Mouse (Mus musculus) intestine, embryonic 14.5 days (tissue): ENCODE data around the gene Kif17. TPM values are rescaled to one million over a fixed set of nuclear protein-coding genes. Genes with fewer than 3 reads are reported as not detected.

Source experiments
- ATAC-seq: fragments of 200-750 bp; cut with Nextera tagmentation; replicated peaks from 2 replicates; pipeline ENCODE4 v1.8.0; 2017; ENCODE audit warnings: low read depth, moderate number of reproducible peaks, moderate TSS enrichment, moderate library complexity; ENCODE audit not compliant: low FRiP score, low TSS enrichment
- DNase-seq: peaks from one replicate; pipeline ENCODE4 v3.0.0-alpha.2; 2018; ENCODE audit warnings: low spot score
- H3K27ac ChIP-seq: fragments of 300-500 bp; sonication (generic); 2 replicates; pipeline ENCODE4 v1.5.1; 2014; ENCODE audit warnings: low read depth, mild to moderate bottlenecking, control low read depth
- H3K27me3 ChIP-seq: fragments of 300-500 bp; sonication (generic); replicated peaks from 2 replicates; pipeline ENCODE4 v1.6.1; 2014; ENCODE audit warnings: low read length, control low read depth; ENCODE audit not compliant: control insufficient read depth, insufficient read depth
- H3K36me3 ChIP-seq: fragments of 300-500 bp; sonication (generic); 2 replicates; pipeline ENCODE4 v1.6.1; 2014; ENCODE audit warnings: low read length, control low read depth; ENCODE audit not compliant: control insufficient read depth, insufficient read depth
- H3K4me1 ChIP-seq: fragments of 300-500 bp; sonication (generic); replicated peaks from 2 replicates; pipeline ENCODE4 v1.6.1; 2014; ENCODE audit warnings: low read length, control low read depth, mixed read lengths; ENCODE audit not compliant: control insufficient read depth, insufficient read depth
- H3K4me2 ChIP-seq: fragments of 300-500 bp; sonication (generic); 2 replicates; pipeline ENCODE4 v1.6.1; 2014; ENCODE audit warnings: low read length
- H3K4me3 ChIP-seq: fragments of 300-500 bp; sonication (generic); 2 replicates; pipeline ENCODE4 v1.5.1; 2014; ENCODE audit warnings: low read depth, low read length, control low read depth, mixed read lengths
- H3K9ac ChIP-seq: fragments of 300-500 bp; sonication (generic); 2 replicates; pipeline ENCODE4 v1.6.1; 2014; ENCODE audit warnings: mild to moderate bottlenecking, low read length
- H3K9me3 ChIP-seq: fragments of 300-500 bp; sonication (generic); 2 replicates; pipeline ENCODE4 v1.6.1; 2016; ENCODE audit warnings: low read length, control low read depth; ENCODE audit not compliant: control insufficient read depth
- WGBS: fragments of 180-500 bp; shearing (Covaris S2); extraction: QIAGEN DNeasy Blood & Tissue Kit; methylation state at CpG from one replicate; pipeline ENCODE4 v1.1.7; 2014; 5-methylcytosine and 5-hydroxymethylcytosine counted together
- polyA plus RNA-seq: library from polyadenylated mRNA; unstranded; fragments of >200 nt; fragmentation: Nextera tagmentation; extraction: Ambion mirVana; gene quantifications from 2 replicates; pipeline ENCODE4 v1.2.1, GENCODE M21; 2014

The Kif17 gene
- polyA plus RNA-seq, 1 experiment from 2014 or later: 1.0 TPM

DNA sequence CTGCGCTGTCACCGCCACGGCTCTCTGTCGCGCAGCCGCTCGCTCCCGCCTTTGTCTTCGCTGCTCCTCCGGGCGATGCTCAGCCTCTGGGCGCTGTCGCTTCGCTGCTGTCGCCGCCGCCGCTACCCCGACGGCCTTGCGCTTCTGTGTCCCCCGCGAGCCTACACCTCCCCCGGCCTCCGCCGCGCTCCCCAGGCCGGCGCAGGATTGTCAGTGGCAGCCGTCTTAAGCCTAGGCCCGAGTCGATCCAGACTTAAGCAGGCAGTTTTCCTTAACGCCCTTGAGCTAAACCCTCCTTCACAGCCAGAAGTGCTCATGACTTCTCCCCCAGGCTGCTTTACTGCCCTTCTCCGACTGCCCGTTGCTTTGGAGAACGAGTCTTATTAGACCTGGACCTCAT lies 32.8 kb upstream of the Kif17 start:
- Histone ChIP-seq H3K27ac (peak overlapping the region; percentile 99), H3K36me3 (peaks cover 7% of the 10 kb centered on the region), H3K4me2 (peak overlapping the region; percentile 63), H3K4me1 (peaks cover 25% of the 10 kb centered on the region), H3K9ac (peak overlapping the region; percentile 98), H3K4me3 (peak overlapping the region; percentile 98), H3K9me3 (no peaks in the 10 kb centered on the region), H3K27me3 (no peaks in the 10 kb centered on the region)
- DNase-seq (peak; percentile 68), ATAC-seq (peak; percentile 6; the same call in 1 of the 2 replicates)
- WGBS: under 1% methylated on average over 35 of the region's 36 CpGs

DNA sequence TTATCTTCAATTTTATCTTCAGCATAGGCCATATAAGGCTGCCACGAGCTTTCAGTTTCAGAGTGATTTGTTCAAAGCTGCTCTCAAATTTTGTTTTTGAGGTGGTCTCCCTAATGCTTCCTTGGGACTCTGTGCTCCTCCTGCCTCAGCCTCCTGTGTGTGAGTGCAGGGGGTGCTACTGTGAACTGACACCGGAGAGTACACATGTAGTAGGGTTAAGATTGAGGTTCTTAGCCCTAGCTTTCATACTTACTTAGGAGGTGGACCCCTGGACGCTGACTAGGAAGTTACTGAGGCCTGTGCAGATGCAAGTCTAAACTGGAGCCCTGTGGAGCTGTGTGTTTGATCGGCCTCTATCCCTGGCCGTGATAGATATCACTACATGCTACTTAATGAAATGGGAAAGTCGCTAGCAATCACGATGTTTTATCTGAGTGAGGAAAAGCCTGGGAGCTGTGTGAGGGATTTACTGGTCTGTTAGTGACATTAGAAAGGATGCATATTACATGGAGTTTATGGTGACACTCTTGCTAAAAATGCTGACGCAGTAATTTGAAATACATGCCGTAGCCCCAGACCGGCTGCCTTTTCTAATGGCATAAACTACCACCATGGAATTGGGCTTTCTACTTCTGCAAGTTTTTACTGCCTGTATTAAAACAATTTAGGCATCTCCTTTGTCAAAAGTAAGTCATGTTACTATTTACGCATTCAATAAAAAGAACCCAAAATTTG lies 32.1 kb upstream of the Kif17 start:
- no peaks in the 10 kb centered on the region for H3K9me3 ChIP-seq
- no peaks in the 10 kb centered on the region for H3K27me3 ChIP-seq
- ATAC-seq: no peak
- peak overlapping the region; percentile 63 for H3K4me2 ChIP-seq
- H3K27ac ChIP-seq: no peak overlapping the region
- peaks cover 13% of the 10 kb centered on the region for H3K36me3 ChIP-seq
- H3K4me1 ChIP-seq: peaks cover 25% of the 10 kb centered on the region
- 73% methylated on average over 11 of the region's 11 CpGs for WGBS
- peak overlapping the region; percentile 98 for H3K9ac ChIP-seq
- DNase-seq: no peak
- H3K4me3 ChIP-seq: peak overlapping the region; percentile 98

DNA sequence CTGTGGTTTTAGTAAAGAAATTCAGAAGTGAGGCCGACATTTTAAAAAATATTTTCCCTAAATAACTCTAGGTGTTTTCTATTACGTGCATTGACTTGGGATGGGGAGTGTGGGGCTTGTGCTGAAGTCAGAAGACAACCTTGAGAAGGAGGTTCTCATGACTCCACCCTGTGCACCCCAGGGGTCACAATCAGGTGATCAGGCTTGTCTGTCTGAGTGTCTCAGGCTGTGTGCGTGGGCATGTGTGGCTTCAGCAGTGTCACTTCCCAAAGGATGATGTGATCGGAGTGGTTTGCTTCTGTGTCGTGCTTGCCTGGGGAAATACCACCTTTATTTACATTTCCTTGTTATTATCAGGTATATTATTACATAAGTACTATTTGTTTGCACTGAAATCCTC lies 30.9 kb upstream of the Kif17 start:
- Histone ChIP-seq H3K36me3 (peaks cover 25% of the 10 kb centered on the region), H3K4me2 (no peak overlapping the region), H3K27ac (no peak overlapping the region), H3K9me3 (no peaks in the 10 kb centered on the region), H3K27me3 (no peaks in the 10 kb centered on the region), H3K9ac (no peak overlapping the region), H3K4me3 (no peak overlapping the region), H3K4me1 (peaks cover 25% of the 10 kb centered on the region)
- ATAC-seq (no peak), DNase-seq (no peak)
- 83% methylated on average over 5 of the region's 5 CpGs for WGBS

DNA sequence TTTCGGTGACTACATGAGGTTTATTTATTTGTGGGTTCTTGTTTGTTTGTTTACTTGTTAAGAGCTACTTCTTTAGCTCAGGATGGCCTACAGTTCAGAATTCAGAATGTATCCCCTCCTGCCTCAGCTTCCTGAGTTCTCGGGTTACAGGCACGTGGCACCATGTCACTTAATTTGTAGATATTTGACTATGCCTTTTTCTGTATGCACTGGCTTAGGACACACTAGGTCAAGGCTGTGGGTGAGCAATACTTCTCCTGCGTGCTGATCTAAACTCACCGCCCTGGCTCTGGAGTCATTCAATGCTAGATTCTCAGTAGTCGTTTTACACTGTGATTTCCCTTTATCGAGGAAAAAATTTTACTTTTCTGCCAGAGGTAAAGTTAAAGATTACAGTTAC lies 29.5 kb upstream of the Kif17 start:
- WGBS: 76% methylated on average over 7 of the region's 7 CpGs

DNA sequence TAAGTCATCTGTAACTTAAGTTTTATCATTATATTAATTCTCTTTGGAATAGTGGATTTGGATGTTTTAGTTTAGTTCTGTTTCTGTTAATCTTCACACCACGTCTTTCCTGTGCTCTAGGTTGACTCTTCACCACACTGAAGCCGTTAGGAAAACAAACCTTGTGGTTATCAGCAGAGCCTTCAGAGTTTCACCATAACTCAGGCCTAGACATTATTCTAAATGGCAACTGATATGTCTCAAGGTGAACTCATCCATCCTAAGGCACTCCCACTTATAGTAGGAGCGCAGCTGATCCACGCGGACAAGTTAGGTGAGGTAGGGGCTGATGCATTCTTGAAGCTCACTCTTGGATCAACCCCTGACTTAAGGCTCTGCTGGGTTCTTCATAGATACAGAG lies 28.8 kb upstream of the Kif17 start:
- Histone ChIP-seq H3K36me3 (peaks cover 46% of the 10 kb centered on the region), H3K27ac (no peak overlapping the region), H3K4me3 (no peak overlapping the region), H3K27me3 (no peaks in the 10 kb centered on the region), H3K4me1 (peaks cover 18% of the 10 kb centered on the region), H3K4me2 (no peak overlapping the region), H3K9me3 (no peaks in the 10 kb centered on the region), H3K9ac (no peak overlapping the region)
- DNase-seq (no peak), ATAC-seq (no peak)
- 82% methylated on average over 5 of the region's 5 CpGs for WGBS

More for the DNA sequence above, 29.5 kb upstream of the Kif17 start:
- Histone ChIP-seq H3K4me2 (no peak overlapping the region), H3K36me3 (peaks cover 40% of the 10 kb centered on the region), H3K4me3 (no peak overlapping the region), H3K9me3 (no peaks in the 10 kb centered on the region), H3K4me1 (peaks cover 21% of the 10 kb centered on the region), H3K27me3 (no peaks in the 10 kb centered on the region), H3K27ac (no peak overlapping the region), H3K9ac (no peak overlapping the region)
- DNase-seq (no peak), ATAC-seq (no peak)

DNA sequence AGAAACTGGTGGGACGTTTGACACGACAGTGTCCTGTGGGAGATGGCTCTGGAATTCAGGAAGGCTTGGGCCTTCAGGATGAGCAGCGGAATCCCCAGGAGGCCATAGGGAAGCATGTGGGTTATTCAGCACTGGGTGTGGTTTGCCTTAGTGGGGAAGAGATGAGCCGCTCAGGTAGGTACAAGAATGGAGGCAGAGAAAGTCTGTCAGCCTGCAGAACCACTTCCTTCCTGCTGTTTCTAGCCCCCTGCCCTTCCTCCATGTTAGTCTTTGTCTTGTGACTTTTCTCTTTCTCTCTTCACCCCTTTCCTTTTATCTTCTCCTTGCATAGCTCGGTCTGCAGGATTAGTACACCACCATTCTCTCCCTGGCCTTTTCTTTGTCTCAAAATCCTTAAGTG lies 27.8 kb upstream of the Kif17 start:
- Histone ChIP-seq H3K9ac (no peak overlapping the region), H3K27ac (no peak overlapping the region), H3K27me3 (no peaks in the 10 kb centered on the region), H3K4me1 (peaks cover 18% of the 10 kb centered on the region), H3K4me3 (no peak overlapping the region), H3K4me2 (no peak overlapping the region), H3K9me3 (no peaks in the 10 kb centered on the region), H3K36me3 (peaks cover 56% of the 10 kb centered on the region)
- ATAC-seq (no peak), DNase-seq (no peak)
- 91% methylated on average over 5 of the region's 5 CpGs for WGBS

DNA sequence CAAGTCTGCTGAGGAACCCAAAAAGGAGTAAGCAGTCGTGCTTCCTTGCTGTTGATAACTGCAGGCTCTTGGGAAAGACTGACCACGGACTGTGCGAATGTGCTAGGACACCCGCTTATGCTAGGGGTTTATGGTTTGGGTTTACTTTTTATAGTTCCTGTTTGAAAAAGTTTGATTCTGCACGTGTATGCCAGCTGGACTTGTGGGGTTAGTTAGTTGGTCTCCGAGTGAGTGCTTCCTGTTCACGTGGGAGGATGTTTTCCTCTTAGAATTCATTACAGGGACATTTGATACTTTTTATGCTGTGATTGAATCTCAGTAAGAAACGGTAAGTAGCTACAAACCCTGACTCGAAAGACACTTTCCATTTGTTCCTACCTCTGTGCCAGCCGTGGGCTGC lies 26.6 kb upstream of the Kif17 start:
- H3K36me3 ChIP-seq: peaks cover 68% of the 10 kb centered on the region
- no peak for DNase-seq
- no peak overlapping the region for H3K4me2 ChIP-seq
- no peak overlapping the region for H3K27ac ChIP-seq
- no peak overlapping the region for H3K4me3 ChIP-seq
- H3K9me3 ChIP-seq: no peaks in the 10 kb centered on the region
- 85% methylated on average over 10 of the region's 10 CpGs for WGBS
- no peak for ATAC-seq
- no peak overlapping the region for H3K9ac ChIP-seq
- H3K27me3 ChIP-seq: no peaks in the 10 kb centered on the region
- peaks cover 10% of the 10 kb centered on the region for H3K4me1 ChIP-seq

DNA sequence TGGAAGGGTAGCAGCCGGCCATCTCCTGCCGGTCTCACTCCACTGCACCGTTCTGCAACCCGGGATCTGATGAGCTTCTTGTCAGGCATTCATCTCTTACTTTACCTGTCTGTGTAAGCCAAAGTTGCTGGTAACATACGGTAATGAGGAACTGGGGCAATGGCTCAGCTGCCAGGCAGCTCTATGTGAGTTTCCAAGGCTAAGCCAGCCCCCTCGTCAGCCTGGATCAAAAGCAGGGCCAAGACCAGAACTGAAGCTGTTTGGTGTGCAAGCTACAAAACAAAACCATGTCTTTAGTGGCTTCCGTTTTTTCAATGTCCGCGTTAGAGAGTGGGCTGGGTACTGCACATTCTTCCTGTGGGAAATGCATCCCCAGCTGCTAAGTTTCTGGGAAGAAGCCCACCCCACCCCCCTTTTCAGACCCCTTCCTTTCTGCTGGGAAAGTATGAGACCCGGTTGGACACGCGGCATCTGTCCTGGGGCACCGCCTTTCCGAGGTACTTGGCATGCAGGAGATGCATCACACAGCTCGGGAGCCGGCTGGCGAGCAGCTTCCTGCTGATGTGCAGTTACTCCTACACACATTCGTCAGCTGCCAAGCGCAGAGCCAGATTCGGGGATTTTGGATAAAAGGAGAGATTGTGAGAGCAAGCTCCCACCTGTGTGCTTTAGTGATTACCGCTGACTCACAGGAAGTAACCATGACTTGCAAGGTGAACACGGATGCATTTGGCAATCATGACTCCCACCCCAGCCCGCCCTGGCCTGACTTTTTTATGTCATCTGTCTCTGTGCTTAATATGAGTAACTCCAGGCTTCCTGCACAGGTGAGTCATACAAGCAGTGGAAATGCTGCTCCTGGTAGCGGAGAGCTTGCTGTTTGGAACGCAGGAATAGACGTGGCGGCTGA lies 3.2 kb upstream of the Kif17 start:
- no peak overlapping the region for H3K4me3 ChIP-seq
- H3K4me2 ChIP-seq: no peak overlapping the region
- WGBS: 64% methylated on average over 27 of the region's 27 CpGs
- DNase-seq (no peak), ATAC-seq (no peak)
- no peaks in the 10 kb centered on the region for H3K9me3 ChIP-seq
- H3K27ac ChIP-seq: no peak overlapping the region
- H3K27me3 ChIP-seq: peaks cover 14% of the 10 kb centered on the region; the same call in 1 of the 2 replicates
- H3K36me3 ChIP-seq: peaks cover 44% of the 10 kb centered on the region
- H3K4me1 ChIP-seq: peaks cover 19% of the 10 kb centered on the region
- no peak overlapping the region for H3K9ac ChIP-seq
